Mouse (Mus musculus) MEL (cell line): Measurements from ENCODE around the gene Zfp775.

Experiments
- CTCF ChIP-seq, 3 experiments: IDR thresholded peaks in 2 of 3; conservative IDR thresholded peaks in 1 of 3; 2 replicates each; pipeline ENCODE4 v1.5.1; 2011 to 2012; ENCODE audit warnings: low read length in 3 of 3, low read depth in 2 of 3, mild to moderate bottlenecking in 2 of 3, improper control_type of control experiment in 1 of 3, inconsistent platforms in 1 of 3, mixed read lengths in 1 of 3, moderate library complexity in 1 of 3; ENCODE audit not compliant: control insufficient read depth in 1 of 3, insufficient read depth in 1 of 3, poor library complexity in 1 of 3, severe bottlenecking in 1 of 3
- E2F4 ChIP-seq: IDR thresholded peaks from 2 replicates; pipeline ENCODE4 v1.6.1; 2011; ENCODE audit warnings: low read depth, low read length, improper control_type of control experiment, borderline replicate concordance
- ELF1 ChIP-seq: IDR thresholded peaks from 2 replicates; pipeline ENCODE4 v1.6.1; 2014; ENCODE audit warnings: low read depth, mild to moderate bottlenecking, inconsistent platforms, low read length, improper control_type of control experiment, moderate library complexity
- EP300 ChIP-seq, 2 experiments: IDR thresholded peaks; 2 replicates each; pipeline ENCODE4 v1.6.1; 2011; ENCODE audit warnings: improper control_type of control experiment in 2 of 2, low read length in 2 of 2, low read depth in 1 of 2, mild to moderate bottlenecking in 1 of 2
- HCFC1 ChIP-seq: IDR thresholded peaks from 2 replicates; pipeline ENCODE4 v1.6.1; 2012; ENCODE audit warnings: low read depth, mild to moderate bottlenecking, inconsistent platforms, low read length, improper control_type of control experiment, moderate library complexity
- JUND ChIP-seq: IDR thresholded peaks from 2 replicates; pipeline ENCODE4 v1.6.1; 2011; ENCODE audit warnings: low read depth, mild to moderate bottlenecking, improper control_type of control experiment, low read length
- MXI1 ChIP-seq: IDR thresholded peaks from 2 replicates; pipeline ENCODE4 v1.6.1; 2011; ENCODE audit warnings: mild to moderate bottlenecking, low read depth, low read length, improper control_type of control experiment
- POLR2A ChIP-seq, 2 experiments: IDR thresholded peaks; 2 replicates each; pipeline ENCODE4 v1.6.1; 2011 to 2012; ENCODE audit warnings: low read length in 2 of 2, mild to moderate bottlenecking in 2 of 2, control low read depth in 1 of 2, improper control_type of control experiment in 1 of 2, low read depth in 1 of 2, moderate library complexity in 1 of 2; ENCODE audit not compliant: control insufficient read depth in 1 of 2, insufficient read depth in 1 of 2, poor library complexity in 1 of 2
- POLR2AphosphoS2 ChIP-seq: IDR thresholded peaks from 2 replicates; pipeline ENCODE4 v1.6.1; 2011; ENCODE audit warnings: low read length, improper control_type of control experiment
- RAD21 ChIP-seq: IDR thresholded peaks from 2 replicates; pipeline ENCODE4 v1.6.1; 2011; ENCODE audit warnings: mild to moderate bottlenecking, low read depth, low read length, improper control_type of control experiment
- RCOR1 ChIP-seq: IDR thresholded peaks from 2 replicates; pipeline ENCODE4 v1.6.1; 2012; ENCODE audit warnings: low read depth, mild to moderate bottlenecking, inconsistent platforms, low read length, improper control_type of control experiment
- TAL1 ChIP-seq: IDR thresholded peaks from 2 replicates; pipeline ENCODE4 v1.6.1; 2012; ENCODE audit warnings: mild to moderate bottlenecking, inconsistent platforms, low read length, moderate library complexity, mixed read lengths
- USF2 ChIP-seq, 2 experiments: IDR thresholded peaks; 2 replicates each; pipeline ENCODE4 v1.6.1; 2011 to 2012; ENCODE audit warnings: improper control_type of control experiment in 2 of 2, low read length in 2 of 2, borderline replicate concordance in 1 of 2, inconsistent platforms in 1 of 2, low read depth in 1 of 2, mild to moderate bottlenecking in 1 of 2; ENCODE audit not compliant: insufficient read depth in 1 of 2

DNA sequence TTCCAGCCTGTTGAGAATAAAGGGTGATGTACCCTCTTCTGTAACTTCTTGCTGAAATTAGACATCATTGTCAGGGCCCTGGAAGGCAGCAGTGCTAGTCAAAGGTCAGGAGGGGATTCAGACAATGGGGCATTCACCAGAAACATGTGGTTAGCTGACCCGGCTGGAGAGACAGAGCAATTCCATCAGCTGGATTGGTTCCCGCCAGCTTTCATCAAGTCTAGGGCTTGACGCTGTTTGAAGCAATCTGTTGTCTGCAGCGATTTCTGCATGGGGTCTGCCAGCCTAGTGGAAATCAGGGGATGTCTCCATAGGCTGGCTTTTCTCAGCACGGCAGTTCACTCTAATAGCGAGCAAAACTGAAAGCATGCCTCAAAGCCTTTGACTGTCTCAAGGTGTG, 34.7 kb downstream of the Zfp775 start:
- TF ChIP-seq TAL1 (no peak), POLR2AphosphoS2 (no peak), E2F4 (no peak), HCFC1 (no peak), RCOR1 (no peak), RAD21 (no peak), USF2 (IDR thresholded peaks at IDR 0.05; ENCODE audit: borderline replicate concordance in 1 of 2, insufficient read depth in 1 of 2, low read depth in 1 of 2, low read length in 2 of 2) (no peak), CTCF (IDR thresholded peaks at IDR 0.05 in 2 of 3, conservative IDR thresholded peaks at IDR 0.05 in 1 of 3; ENCODE audit: control insufficient read depth in 1 of 3, insufficient read depth in 1 of 3, low read depth in 2 of 3, low read length in 3 of 3, poor library complexity in 1 of 3, severe bottlenecking in 1 of 3) (no peak), JUND (no peak), ELF1 (no peak), EP300 (IDR thresholded peaks at IDR 0.05; ENCODE audit: low read depth in 1 of 2, low read length in 2 of 2) (no peak), MXI1 (no peak), POLR2A (IDR thresholded peaks at IDR 0.05; ENCODE audit: control insufficient read depth in 1 of 2, insufficient read depth in 1 of 2, low read depth in 1 of 2, low read length in 2 of 2, poor library complexity in 1 of 2) (no peak)
